Mouse (Mus musculus) retina, postnatal 7 days (tissue): ENCODE measurements around the gene Ldhal6b.
A peak's percentile ranks its signal among the peaks of the same experiment; 100 is the strongest.

Source experiments
- DNase-seq: peaks from one replicate; pipeline ENCODE4 v3.0.0-alpha.2; 2012; ENCODE audit warnings: low read depth, low spot score

Gene Ldhal6b

GRCm38 (mm10) chr17:5411205-5411604, 7.4 kb downstream of the Ldhal6b start:
- DNase-seq = no peak

- DNase-seq = no peak
Measured at GRCm38 (mm10) chr17:5410336-5410735, 8.2 kb downstream of the Ldhal6b start.

DNA sequence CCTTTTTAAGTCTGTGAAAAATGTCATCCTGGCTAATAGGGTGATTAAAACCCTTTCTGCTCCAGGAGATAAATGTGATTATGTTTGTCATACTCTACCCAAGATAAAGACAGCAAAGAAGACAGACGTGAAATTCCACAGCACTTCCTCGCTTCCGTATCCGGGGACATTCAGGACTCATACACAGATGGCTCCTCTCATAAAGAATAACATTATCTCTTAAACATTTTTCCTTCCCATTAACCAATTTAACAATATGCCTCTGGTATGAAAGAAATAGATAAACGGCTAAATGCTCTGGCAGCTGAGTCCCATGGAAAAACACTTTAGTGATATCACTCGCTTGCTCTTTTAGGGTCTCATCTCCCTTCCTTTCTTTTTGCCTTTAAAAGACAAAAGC, 11.5 kb downstream of the Ldhal6b start:
- DNase-seq = no peak

- DNase-seq = no peak
Measured at GRCm38 (mm10) chr17:5406566-5406965, 12.0 kb downstream of the Ldhal6b start.

DNA sequence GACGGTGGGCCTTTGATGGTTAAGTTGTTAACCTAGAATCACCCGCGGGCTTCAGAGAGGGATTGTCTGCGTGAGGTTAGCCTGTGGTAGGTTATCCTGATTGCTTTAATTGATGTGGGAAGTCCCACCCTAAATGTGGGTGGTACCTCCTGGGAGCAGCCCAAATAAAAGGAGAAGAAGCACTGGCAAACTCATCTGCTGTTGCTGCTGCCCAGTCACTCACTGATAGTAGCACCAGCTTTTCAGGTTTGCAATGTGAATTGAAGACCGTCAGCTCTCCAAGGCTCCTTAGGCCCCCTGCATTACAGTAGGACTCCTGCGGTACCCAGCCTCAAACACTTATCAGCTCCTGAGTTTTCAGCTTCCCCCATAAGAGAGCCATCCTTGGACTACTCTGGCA, 14.7 kb downstream of the Ldhal6b start:
- DNase-seq = no peak

DNA sequence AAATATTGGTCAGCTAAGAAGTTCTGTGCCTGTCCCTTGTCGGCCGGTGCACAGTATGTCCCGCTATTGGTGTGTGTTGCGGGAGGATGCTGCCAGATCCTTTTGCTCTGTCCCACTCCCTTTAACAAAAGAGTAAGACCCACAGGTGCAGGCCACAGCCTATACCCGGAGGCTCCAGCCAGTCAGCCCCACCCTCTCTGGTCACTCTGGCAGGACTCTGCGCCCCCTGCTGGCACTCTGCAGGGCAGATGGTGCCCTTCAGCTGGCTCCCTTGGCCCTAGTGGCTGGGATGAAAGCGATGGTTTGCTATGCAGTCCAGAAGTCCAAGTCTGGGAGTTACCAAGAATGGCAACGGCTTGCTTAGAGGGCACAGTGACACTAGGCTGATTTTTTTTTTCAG, 15.9 kb downstream of the Ldhal6b start:
- peak; percentile 72 for DNase-seq

DNA sequence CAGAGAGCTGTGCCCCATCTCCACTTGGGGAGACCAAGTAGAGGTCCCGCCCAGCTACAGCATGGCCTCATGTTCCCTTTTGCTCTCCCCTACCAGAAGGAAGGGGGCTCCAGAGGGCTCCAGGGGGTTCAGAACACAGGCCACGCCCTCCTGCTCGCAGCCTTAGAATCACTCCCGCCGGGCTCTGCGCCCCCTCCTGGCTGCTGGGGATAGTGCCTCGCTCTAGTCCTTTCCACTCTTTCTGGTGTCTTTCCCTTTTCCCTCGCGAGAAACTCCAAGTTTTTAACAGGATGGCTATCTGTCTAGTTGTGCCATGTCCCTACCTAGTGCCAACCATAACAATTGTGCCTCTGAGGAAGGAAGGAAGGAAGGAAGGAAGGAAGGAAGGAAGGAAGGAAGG, 16.5 kb downstream of the Ldhal6b start:
- DNase-seq = peak; percentile 54

GRCm38 (mm10) chr17:5401288-5401687, 17.3 kb downstream of the Ldhal6b start:
- no peak for DNase-seq

- no peak for DNase-seq
Measured at GRCm38 (mm10) chr17:5400435-5401090, 18.0 kb downstream of the Ldhal6b start.

DNA sequence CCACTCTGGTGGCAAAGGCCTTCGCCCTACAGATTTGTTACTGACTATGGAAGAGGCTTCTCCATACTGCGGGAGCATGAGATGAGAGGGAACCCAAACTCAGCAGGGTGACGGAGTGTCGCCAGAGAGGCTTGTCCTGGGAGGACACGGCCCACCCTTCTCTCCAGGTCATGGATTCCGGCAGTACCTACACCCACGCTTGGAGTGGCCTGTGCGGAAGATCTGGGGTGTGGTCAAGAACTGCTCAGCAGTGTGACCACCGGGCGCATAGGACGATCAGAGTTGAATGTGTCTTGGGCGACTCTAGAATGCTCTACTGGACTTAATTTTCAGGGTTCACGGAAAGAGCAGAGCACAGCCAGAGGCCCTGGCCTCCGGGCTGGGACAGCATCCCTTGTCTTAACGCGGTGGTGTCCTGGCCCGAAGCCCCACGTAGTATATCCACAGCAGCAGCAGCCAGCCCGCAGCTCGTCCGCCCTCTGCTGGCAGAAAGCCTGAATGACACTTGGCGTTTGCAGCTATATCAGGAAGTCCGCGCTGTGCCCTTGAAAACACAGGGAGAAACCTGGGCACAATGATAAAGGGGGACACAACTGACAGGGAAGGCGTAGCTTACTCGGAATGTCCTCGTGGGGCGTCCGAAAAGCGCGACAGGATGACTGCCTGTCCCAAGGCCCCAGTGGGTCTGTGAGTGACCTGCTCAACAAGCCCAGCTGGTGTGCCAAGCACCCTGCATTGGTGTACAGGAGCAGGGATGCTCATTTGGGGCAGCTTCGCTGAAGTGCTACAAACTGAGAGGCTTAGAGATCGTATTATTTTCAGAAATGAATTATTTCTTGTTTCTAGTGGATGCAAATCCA, 21.2 kb downstream of the Ldhal6b start:
- peak; percentile 74 for DNase-seq

GRCm38 (mm10) chr17:5396213-5396612, 22.4 kb downstream of the Ldhal6b start:
- DNase-seq = no peak

GRCm38 (mm10) chr17:5395454-5396205, 22.9 kb downstream of the Ldhal6b start:
- no peak for DNase-seq

- DNase-seq = no peak
Measured at GRCm38 (mm10) chr17:5390682-5391081, 27.9 kb downstream of the Ldhal6b start.

DNA sequence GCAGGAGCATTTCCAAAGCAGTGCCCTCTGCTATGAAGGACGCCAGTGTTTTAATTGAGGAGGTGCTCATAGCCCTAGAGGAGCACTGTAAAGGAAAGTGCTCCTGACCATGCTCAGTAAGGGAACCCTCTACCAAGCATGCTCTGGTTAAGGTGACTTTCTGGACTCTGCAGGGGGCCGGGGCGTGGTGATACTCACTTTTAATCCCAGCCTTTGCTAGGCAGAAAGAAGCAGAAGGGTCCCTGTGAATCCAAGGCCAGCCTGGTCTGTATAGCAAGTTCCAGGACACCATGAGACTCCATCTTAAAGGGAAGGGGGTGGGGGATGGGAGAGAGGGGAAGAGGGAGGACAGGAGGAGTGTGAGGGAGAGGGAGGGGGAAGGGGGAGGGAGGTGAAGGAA, 30.2 kb downstream of the Ldhal6b start:
- no peak for DNase-seq

- DNase-seq = no peak
Measured at GRCm38 (mm10) chr17:5386885-5387545, 31.6 kb downstream of the Ldhal6b start.

DNA sequence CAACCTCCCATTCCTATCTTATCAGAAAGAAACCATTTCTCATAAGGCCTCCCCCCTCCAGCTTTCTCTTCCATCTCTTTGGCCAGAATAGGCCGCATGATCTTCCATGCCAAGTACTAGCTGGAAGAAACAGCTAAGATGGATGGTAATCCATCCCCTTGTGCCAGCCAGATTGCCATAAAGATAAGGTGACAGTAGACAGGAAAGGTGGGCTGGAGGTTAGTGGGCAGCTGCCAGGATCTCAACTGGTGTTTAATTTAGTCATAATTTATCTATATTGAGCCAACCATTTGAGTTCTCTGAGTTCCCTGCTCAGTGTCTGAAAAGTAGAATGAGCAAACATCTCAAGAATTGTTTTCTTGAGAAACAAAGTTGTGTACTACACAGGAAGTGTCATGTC, 32.9 kb downstream of the Ldhal6b start:
- no peak for DNase-seq

GRCm38 (mm10) chr17:5377930-5378310, 40.6 kb downstream of the Ldhal6b start:
- no peak for DNase-seq

GRCm38 (mm10) chr17:5377151-5377929, 41.2 kb downstream of the Ldhal6b start:
- no peak for DNase-seq

GRCm38 (mm10) chr17:5372951-5373350, 45.6 kb downstream of the Ldhal6b start:
- no peak for DNase-seq

GRCm38 (mm10) chr17:5371521-5371920, 47.0 kb downstream of the Ldhal6b start:
- DNase-seq = no peak

- no peak for DNase-seq
Measured at GRCm38 (mm10) chr17:5371032-5371431, 47.5 kb downstream of the Ldhal6b start.
